Mouse (Mus musculus) kidney, postnatal 0 days (tissue): ENCODE results near the gene Slc50a1. TPM values are rescaled to one million over a fixed set of nuclear protein-coding genes. Genes with fewer than 3 reads are reported as not detected.

Experiments
- ATAC-seq: fragments of 200-750 bp; cut with Nextera tagmentation; replicated peaks from 2 replicates; pipeline ENCODE4 v1.8.0; 2017; ENCODE audit warnings: low read depth, moderate number of reproducible peaks, moderate TSS enrichment, moderate library complexity; ENCODE audit not compliant: low FRiP score
- DNase-seq: peaks from one replicate; pipeline ENCODE4 v3.0.0-alpha.2; 2016; ENCODE audit warnings: low spot score
- H3K27ac ChIP-seq: fragments of 300-500 bp; sonication (generic); 2 replicates; pipeline ENCODE4 v1.5.1; 2014; ENCODE audit warnings: mild to moderate bottlenecking
- H3K27me3 ChIP-seq: fragments of 300-500 bp; sonication (generic); 2 replicates; pipeline ENCODE4 v1.6.1; 2014; ENCODE audit warnings: low read length, mixed read lengths; ENCODE audit not compliant: insufficient read depth
- H3K36me3 ChIP-seq: fragments of 300-500 bp; sonication (generic); 2 replicates; pipeline ENCODE4 v1.6.1; 2014; ENCODE audit warnings: low read length, mixed read lengths; ENCODE audit not compliant: insufficient read depth
- H3K4me1 ChIP-seq: fragments of 300-500 bp; sonication (generic); replicated peaks from 2 replicates; pipeline ENCODE4 v1.6.1; 2014; ENCODE audit warnings: antibody characterized with exemption, low read length, mixed read lengths; ENCODE audit not compliant: insufficient read depth
- H3K4me2 ChIP-seq: fragments of 300-500 bp; sonication (generic); 2 replicates; pipeline ENCODE4 v1.6.1; 2014; ENCODE audit warnings: mild to moderate bottlenecking, low read length, moderate library complexity, mixed read lengths
- H3K4me3 ChIP-seq: fragments of 300-500 bp; sonication (generic); replicated peaks from 2 replicates; pipeline ENCODE4 v1.5.1; 2014; ENCODE audit warnings: low read depth, low read length
- H3K9ac ChIP-seq: fragments of 300-500 bp; sonication (generic); 2 replicates; pipeline ENCODE4 v1.6.1; 2014; ENCODE audit warnings: low read depth, low read length
- H3K9me3 ChIP-seq: fragments of 300-500 bp; sonication (generic); replicated peaks from 2 replicates; pipeline ENCODE4 v1.6.1; 2016; ENCODE audit warnings: low read length, inconsistent platforms, mixed read lengths
- CTCF ChIP-seq: IDR thresholded peaks from 2 replicates; pipeline ENCODE4 v1.5.1; 2016; ENCODE audit warnings: antibody characterized with exemption, low read depth, mild to moderate bottlenecking, moderate library complexity
- WGBS: fragments of 180-500 bp; shearing (Covaris S2); extraction: QIAGEN DNeasy Blood & Tissue Kit; methylation state at CpG from one replicate; pipeline ENCODE4 v1.1.7; 2014; 5-methylcytosine and 5-hydroxymethylcytosine counted together
- polyA plus RNA-seq: library from polyadenylated mRNA; unstranded; fragments of >200 nt; fragmentation: Nextera tagmentation; extraction: Ambion mirVana; gene quantifications from 2 replicates; pipeline ENCODE4 v1.2.1, GENCODE M21; 2015

The Slc50a1 gene
- polyA plus RNA-seq, 1 experiment from 2014 or later: 82.2 TPM

GRCm38 (mm10) chr3:89315930-89316831 lies 45.8 kb upstream of the Slc50a1 start:
- Histone ChIP-seq H3K27me3 (peaks cover 14% of the 10 kb centered on the region; the same call in 1 of the 2 replicates), H3K4me2 (peak overlapping the region; percentile 62), H3K36me3 (no peaks in the 10 kb centered on the region), H3K4me3 (peak overlapping the region; percentile 21), H3K4me1 (peaks cover 39% of the 10 kb centered on the region), H3K9ac (no peak overlapping the region), H3K9me3 (no peaks in the 10 kb centered on the region), H3K27ac (no peak overlapping the region)
- DNase-seq: no peak
- ATAC-seq: no peak
- TF ChIP-seq CTCF: no peak
- WGBS: 14% methylated on average over 40 of the region's 40 CpGs

DNA sequence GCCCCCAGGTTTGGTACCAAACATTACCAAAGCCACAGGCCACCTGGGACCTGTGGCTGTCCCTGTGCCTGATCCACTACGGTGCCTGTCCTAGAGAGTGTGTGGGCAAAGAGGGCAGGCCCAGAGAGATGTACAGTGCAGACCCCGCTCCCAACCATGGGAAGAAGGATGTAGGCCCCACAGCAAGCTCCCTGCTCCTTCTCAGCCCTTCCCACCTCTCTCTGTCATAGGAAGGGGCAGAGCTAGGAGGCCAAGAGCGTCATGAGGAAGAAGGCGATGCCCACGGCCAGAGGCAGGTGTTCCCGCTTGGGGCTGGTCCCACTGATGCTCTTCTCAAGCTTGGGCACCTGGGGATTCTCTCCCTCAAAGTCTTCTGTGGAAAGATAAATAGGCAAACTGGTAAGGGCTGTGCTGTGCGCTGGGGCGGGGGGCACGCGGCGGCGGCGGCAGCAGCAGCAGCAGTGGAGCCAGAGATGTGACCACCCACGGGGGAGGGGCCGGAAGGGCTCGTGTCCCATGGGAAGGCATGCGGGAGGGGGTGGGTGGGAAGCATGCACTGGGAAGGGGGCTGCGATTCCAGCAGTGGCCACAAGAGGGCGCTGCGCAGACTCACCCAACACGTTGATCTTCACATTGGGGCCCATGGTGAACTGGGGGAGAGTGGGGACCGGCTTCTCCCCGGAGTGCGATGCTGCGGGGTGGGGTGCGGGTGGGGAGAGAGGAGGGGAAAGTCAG lies 45.0 kb upstream of the Slc50a1 start:
- H3K36me3 ChIP-seq: no peaks in the 10 kb centered on the region
- H3K4me2 ChIP-seq: peak overlapping the region; percentile 62
- DNase-seq (peak; percentile 80), ATAC-seq (peak; percentile 34)
- 0 out of 2 replicates have a peak overlapping the region, but pooled peaks have one; percentile 19 for H3K27ac ChIP-seq
- H3K4me3 ChIP-seq: peak overlapping the region; percentile 21
- H3K27me3 ChIP-seq: peaks cover 10% of the 10 kb centered on the region; the same call in 1 of the 2 replicates
- peaks cover 31% of the 10 kb centered on the region for H3K4me1 ChIP-seq
- peak; percentile 87 for TF ChIP-seq CTCF
- H3K9ac ChIP-seq: peak overlapping the region; percentile 15; the same call in 1 of the 2 replicates
- H3K9me3 ChIP-seq: no peaks in the 10 kb centered on the region
- WGBS: 5% methylated on average over 26 of the region's 26 CpGs

- Histone ChIP-seq H3K9me3 (no peaks in the 10 kb centered on the region), H3K9ac (no peak overlapping the region), H3K4me3 (peak overlapping the region; percentile 21; the same call in 1 of the 2 replicates), H3K27ac (0 out of 2 replicates have a peak overlapping the region, but pooled peaks have one; percentile 19), H3K4me1 (peaks cover 26% of the 10 kb centered on the region), H3K27me3 (0 out of 2 replicates have a peak, but pooled peaks cover 6% of the 10 kb centered on the region), H3K36me3 (no peaks in the 10 kb centered on the region), H3K4me2 (peak overlapping the region; percentile 62)
- WGBS: 55% methylated on average over 2 of the region's 2 CpGs
- ATAC-seq (peak; percentile 12; the same call in 1 of the 2 replicates), DNase-seq (no peak)
- TF ChIP-seq CTCF: no peak
Measured at GRCm38 (mm10) chr3:89314791-89315190, 44.4 kb upstream of the Slc50a1 start.

GRCm38 (mm10) chr3:89314340-89314739 lies 44.0 kb upstream of the Slc50a1 start:
- Histone ChIP-seq H3K27me3 (0 out of 2 replicates have a peak, but pooled peaks cover 6% of the 10 kb centered on the region), H3K4me2 (no peak overlapping the region), H3K9ac (no peak overlapping the region), H3K36me3 (no peaks in the 10 kb centered on the region), H3K4me3 (no peak overlapping the region), H3K9me3 (no peaks in the 10 kb centered on the region), H3K4me1 (peaks cover 21% of the 10 kb centered on the region), H3K27ac (no peak overlapping the region; the same call in 1 of the 2 replicates)
- no peak for ATAC-seq
- DNase-seq: no peak
- WGBS: 80% methylated on average over 5 of the region's 5 CpGs
- no peak for TF ChIP-seq CTCF

- 5% methylated on average over 9 of the region's 9 CpGs for WGBS
Measured at GRCm38 (mm10) chr3:89308089-89308488, 37.7 kb upstream of the Slc50a1 start.

More at GRCm38 (mm10) chr3:89308089-89308488, 37.7 kb upstream of the Slc50a1 start:
- Histone ChIP-seq H3K4me1 (peaks cover 3% of the 10 kb centered on the region; the same call in 1 of the 2 replicates), H3K27me3 (no peaks in the 10 kb centered on the region), H3K4me3 (no peak overlapping the region), H3K9ac (no peak overlapping the region), H3K9me3 (no peaks in the 10 kb centered on the region), H3K27ac (no peak overlapping the region), H3K36me3 (no peaks in the 10 kb centered on the region), H3K4me2 (no peak overlapping the region)
- peak; percentile 92 for DNase-seq
- peak; percentile 94 for TF ChIP-seq CTCF
- peak; percentile 65 for ATAC-seq
